Mouse (Mus musculus) olfactory bulb, adult 2 months (tissue): ENCODE measurements at regions not wholly inside any gene's neighbourhood (a gene's known extent, or its start where the extent isn't known, plus 50 kb on each side); places are given as distances from the start of the nearest gene placed in this dataset.

Experiments used
- H3K27ac ChIP-seq: fragments of 200-500 bp; 2 replicates; pipeline ENCODE4 v1.5.1; 2012; ENCODE audit warnings: low read depth, low read length; ENCODE audit not compliant: insufficient read depth
- H3K4me1 ChIP-seq: fragments of 200-500 bp; 2 replicates; pipeline ENCODE4 v1.6.1; 2012; ENCODE audit warnings: low read length; ENCODE audit not compliant: control insufficient read depth, insufficient read depth
- H3K4me3 ChIP-seq: fragments of 200-500 bp; 2 replicates; pipeline ENCODE4 v1.5.1; 2012; ENCODE audit warnings: mild to moderate bottlenecking, low read depth, low read length, moderate library complexity; ENCODE audit not compliant: insufficient read depth
- CTCF ChIP-seq: fragments of 200-500 bp; IDR thresholded peaks from 2 replicates; pipeline ENCODE4 v1.5.1; 2012; ENCODE audit warnings: low read depth, mild to moderate bottlenecking, low read length, moderate library complexity; ENCODE audit not compliant: insufficient read depth
- POLR2A ChIP-seq: fragments of 200-500 bp; IDR thresholded peaks from 2 replicates; pipeline ENCODE4 v1.6.1; 2012; ENCODE audit warnings: mild to moderate bottlenecking, low read depth, low read length, moderate library complexity; ENCODE audit not compliant: insufficient read depth
- WGBS: fragments of 180-500 bp; shearing (Covaris S2); methylation state at CpG from one replicate; pipeline ENCODE4 v1.1.7; 2018; 5-methylcytosine and 5-hydroxymethylcytosine counted together

GRCm38 (mm10) chr16:25580216-25580615 is 103.3 kb upstream of the Trp63 start:
- no peak overlapping the region for H3K4me3 ChIP-seq
- TF ChIP-seq POLR2A (no peak), CTCF (no peak)
- H3K4me1 ChIP-seq = no peaks in the 10 kb centered on the region
- 76% methylated on average over 6 of the region's 6 CpGs for WGBS
- H3K27ac ChIP-seq = no peak overlapping the region

- no peak overlapping the region for H3K27ac ChIP-seq
- TF ChIP-seq POLR2A (no peak), CTCF (no peak)
- 69% methylated on average over 14 of the region's 14 CpGs for WGBS
- no peak overlapping the region for H3K4me3 ChIP-seq
- no peaks in the 10 kb centered on the region for H3K4me1 ChIP-seq
Measured at GRCm38 (mm10) chr16:25584337-25585069, 99.1 kb upstream of the Trp63 start.

GRCm38 (mm10) chr16:25585070-25585454 is 98.5 kb upstream of the Trp63 start:
- TF ChIP-seq POLR2A (no peak), CTCF (no peak)
- WGBS = 72% methylated on average over 7 of the region's 7 CpGs
- Histone ChIP-seq H3K4me3 (no peak overlapping the region), H3K4me1 (no peaks in the 10 kb centered on the region), H3K27ac (no peak overlapping the region)

GRCm38 (mm10) chr16:25585953-25586352 is 97.6 kb upstream of the Trp63 start:
- Histone ChIP-seq H3K4me1 (no peaks in the 10 kb centered on the region), H3K27ac (no peak overlapping the region), H3K4me3 (no peak overlapping the region)
- 71% methylated on average over 3 of the region's 3 CpGs for WGBS
- no peak for TF ChIP-seq POLR2A
- no peak for TF ChIP-seq CTCF

- WGBS = 56% methylated on average over 10 of the region's 10 CpGs
- H3K4me1 ChIP-seq = no peaks in the 10 kb centered on the region
- TF ChIP-seq CTCF = no peak
- no peak for TF ChIP-seq POLR2A
- no peak overlapping the region for H3K27ac ChIP-seq
- no peak overlapping the region for H3K4me3 ChIP-seq
Measured at GRCm38 (mm10) chr16:25587879-25588347, 95.7 kb upstream of the Trp63 start.

- no peak for TF ChIP-seq CTCF
- no peak for TF ChIP-seq POLR2A
- Histone ChIP-seq H3K4me1 (no peaks in the 10 kb centered on the region), H3K27ac (no peak overlapping the region), H3K4me3 (no peak overlapping the region)
- WGBS = 84% methylated on average over 1 of the region's 1 CpGs
Measured at GRCm38 (mm10) chr16:25597435-25597834, 86.1 kb upstream of the Trp63 start.

GRCm38 (mm10) chr16:25603121-25603520 is 80.4 kb upstream of the Trp63 start:
- WGBS = 88% methylated on average over 2 of the region's 2 CpGs
- H3K4me1 ChIP-seq = no peaks in the 10 kb centered on the region
- TF ChIP-seq CTCF (no peak), POLR2A (no peak)
- no peak overlapping the region for H3K4me3 ChIP-seq
- H3K27ac ChIP-seq = no peak overlapping the region

- no peak overlapping the region for H3K27ac ChIP-seq
- no peak overlapping the region for H3K4me3 ChIP-seq
- TF ChIP-seq CTCF = no peak
- TF ChIP-seq POLR2A = no peak
- 78% methylated on average over 4 of the region's 4 CpGs for WGBS
- no peaks in the 10 kb centered on the region for H3K4me1 ChIP-seq
Measured at GRCm38 (mm10) chr16:25615229-25615628, 68.3 kb upstream of the Trp63 start.

GRCm38 (mm10) chr16:25615646-25616045 is 67.9 kb upstream of the Trp63 start:
- Histone ChIP-seq H3K4me1 (no peaks in the 10 kb centered on the region), H3K27ac (no peak overlapping the region), H3K4me3 (no peak overlapping the region)
- no peak for TF ChIP-seq CTCF
- no peak for TF ChIP-seq POLR2A

GRCm38 (mm10) chr16:25618898-25619297 is 64.7 kb upstream of the Trp63 start:
- 95% methylated on average over 4 of the region's 4 CpGs for whole genome bisulfite sequencing
- no peaks in the 10 kb centered on the region for H3K4me1 ChIP-seq
- TF ChIP-seq CTCF = no peak
- no peak for TF ChIP-seq POLR2A
- no peak overlapping the region for H3K4me3 ChIP-seq
- no peak overlapping the region for H3K27ac ChIP-seq
